In the genomic region with DNA sequence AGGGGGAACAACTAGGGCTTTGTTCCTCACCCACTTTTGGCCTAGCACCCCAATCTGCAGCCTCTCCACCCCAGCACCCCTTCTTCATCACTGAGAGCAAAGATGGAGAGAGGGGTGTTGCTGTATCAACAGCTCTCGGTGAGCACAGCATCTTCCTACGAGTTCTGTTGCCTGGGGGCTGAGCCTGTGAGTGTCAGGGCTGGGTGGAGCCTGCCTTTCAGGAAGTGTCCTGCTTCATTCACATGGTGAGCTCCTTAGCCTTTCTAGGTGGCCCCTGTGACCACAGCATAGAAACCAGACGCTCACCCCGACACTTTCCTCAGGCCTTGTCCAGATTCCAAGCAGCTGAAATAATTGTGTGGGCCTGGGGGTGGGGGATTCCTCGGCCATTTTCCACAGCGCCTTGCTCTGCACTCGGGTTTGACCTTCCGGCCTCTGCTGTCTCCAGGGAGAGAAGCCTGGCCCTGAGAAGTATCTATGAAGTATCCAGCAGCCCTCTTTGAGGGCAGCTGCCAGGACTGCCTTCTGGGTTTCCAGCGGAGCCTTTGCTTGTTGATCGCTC, we compare ENCODE assay signal across 14 mouse cellular contexts.
DNase-seq lines count a peak whose midpoint lies in the region; ATAC-seq lines count a peak whose summit lies in the region.
"Had no signal": no experiment of that assay in that cellular context is flagged by ENCODE, and none has a peak within 500 bp of the region (broad histone marks: within the 10 kb centered on the region; RNA-seq: fewer than 3 reads in every experiment).

No protein-coding gene starts in this region.

- peaks cover 24% of the 10 kb centered on the region for H3K4me1 ChIP-seq in forebrain, embryonic 10.5 days
- H3K4me1 ChIP-seq in forebrain, embryonic 13.5 days = no peaks in the 10 kb centered on the region
- H3K4me1 ChIP-seq in brown adipose tissue, adult 24 weeks (ENCODE audit: control insufficient read depth, insufficient read depth, insufficient read length, low read length) = no peaks in the 10 kb centered on the region; the same call in 1 of the 2 replicates
- H3K4me1 ChIP-seq in heart, embryonic 16.5 days (ENCODE audit: control insufficient read depth, insufficient read depth, low read length) = no peaks in the 10 kb centered on the region

- no peak overlapping the region for H3K4me3 ChIP-seq in forebrain, embryonic 10.5 days
- no peak overlapping the region for H3K4me3 ChIP-seq in forebrain, embryonic 13.5 days
- no peak overlapping the region for H3K4me3 ChIP-seq in brown adipose tissue, adult 24 weeks (ENCODE audit: insufficient read depth, low read depth, low read length)
- H3K4me3 ChIP-seq in heart, embryonic 16.5 days (ENCODE audit: low read length) = no peak overlapping the region
- H3K4me3 ChIP-seq: heart, adult 2 months; left cerebral cortex, adult 2 months had no signal

- no peak overlapping the region for H3K4me2 ChIP-seq in forebrain, embryonic 13.5 days
- no peak overlapping the region for H3K4me2 ChIP-seq in heart, embryonic 16.5 days (ENCODE audit: low read depth, low read length)

- H3K9me3 ChIP-seq in forebrain, embryonic 10.5 days = no peaks in the 10 kb centered on the region
- no peaks in the 10 kb centered on the region for H3K9me3 ChIP-seq in forebrain, embryonic 13.5 days (replicated peaks)
- H3K9me3 ChIP-seq in heart, embryonic 16.5 days (replicated peaks; ENCODE audit: control insufficient read depth, low read length) = no peaks in the 10 kb centered on the region

- no peaks in the 10 kb centered on the region for H3K27me3 ChIP-seq in forebrain, embryonic 10.5 days (ENCODE audit: poor library complexity, severe bottlenecking)
- H3K27me3 ChIP-seq in forebrain, embryonic 13.5 days = no peaks in the 10 kb centered on the region
- H3K27me3 ChIP-seq in heart, embryonic 16.5 days (ENCODE audit: control insufficient read depth, insufficient read depth, low read length) = no peaks in the 10 kb centered on the region

- DNase-seq in forebrain, embryonic 10.5 days (ENCODE audit: extremely low spot score, low spot score) = no peak
- DNase-seq in kidney, postnatal 14 days = peak; percentile 37
- DNase-seq in kidney, adult 18-20 months = no peak
- no peak for DNase-seq in adrenal gland, adult 18-20 months (ENCODE audit: low spot score in 2 of 2)
- no peak for DNase-seq in thymus, postnatal 0 days (ENCODE audit: low spot score)
- DNase-seq: cerebellum, adult 9-11 months; liver; thymus, adult 2 months had no signal

- peak overlapping the region; percentile 76 for H3K27ac ChIP-seq in forebrain, embryonic 10.5 days
- no peak overlapping the region for H3K27ac ChIP-seq in forebrain, embryonic 13.5 days
- H3K27ac ChIP-seq in brown adipose tissue, adult 24 weeks (replicated peaks; ENCODE audit: low read depth, low read length) = 0 out of 2 replicates have a peak overlapping the region, but pooled peaks have one; percentile 0
- no peak overlapping the region for H3K27ac ChIP-seq in heart, embryonic 16.5 days (ENCODE audit: low read length)
- H3K27ac ChIP-seq: heart, adult 2 months; left cerebral cortex, adult 2 months had no signal

- WGBS in forebrain, embryonic 10.5 days = 49% methylated on average over 10 of the region's 10 CpGs
- WGBS in forebrain, embryonic 13.5 days = 49% methylated on average over 10 of the region's 10 CpGs
- WGBS in heart, embryonic 16.5 days = 41% methylated on average over 10 of the region's 10 CpGs

- no peak overlapping the region for H3K9ac ChIP-seq in forebrain, embryonic 13.5 days
- H3K9ac ChIP-seq in heart, embryonic 16.5 days (ENCODE audit: low read length) = peak overlapping the region; percentile 20; the same call in 1 of the 2 replicates

- ATAC-seq in forebrain, embryonic 13.5 days = no peak
- ATAC-seq in heart, embryonic 16.5 days (replicated peaks; ENCODE audit: extremely low read depth, insufficient read depth, low FRiP score) = no peak
- ATAC-seq: activated CD4-positive, CD25-positive, alpha-beta regulatory T cell, adult 4 months had no signal

- H3K36me3 ChIP-seq in forebrain, embryonic 10.5 days (replicated peaks) = no peaks in the 10 kb centered on the region
- no peaks in the 10 kb centered on the region for H3K36me3 ChIP-seq in forebrain, embryonic 13.5 days (ENCODE audit: poor library complexity, severe bottlenecking)
- H3K36me3 ChIP-seq in heart, embryonic 16.5 days (ENCODE audit: control insufficient read depth, insufficient read depth) = no peaks in the 10 kb centered on the region

Comparison
In these comparisons a context has a peak if more than half of its experiments do, and no peak if none do; other contexts are left out.
1. H3K27ac ChIP-seq: peak in forebrain, embryonic 10.5 days (single experiment) and brown adipose tissue, adult 24 weeks (single experiment); none in forebrain, embryonic 13.5 days (single experiment) and heart, embryonic 16.5 days (single experiment).